24 mouse cellular contexts compared by ENCODE assay signal in genomic region chr8:93091324-93091723, GRCm38 (mm10). TPM values are rescaled to one million over a fixed set of nuclear protein-coding genes. Genes with fewer than 3 reads are reported as not detected.
"Had no signal": no experiment of that assay in that cellular context is flagged by ENCODE, and none has a peak within 500 bp of the region (broad histone marks: within the 10 kb centered on the region; RNA-seq: fewer than 3 reads in every experiment).

No protein-coding gene starts in this region.

- H3K9me3 ChIP-seq: midbrain, embryonic 10.5 days; midbrain, embryonic 12.5 days; neural tube, embryonic 13.5 days; neural tube, embryonic 15.5 days had no signal

- H3K27me3 ChIP-seq: midbrain, embryonic 12.5 days; neural tube, embryonic 13.5 days; neural tube, embryonic 15.5 days had no signal

- H3K36me3 ChIP-seq: midbrain, embryonic 10.5 days; midbrain, embryonic 12.5 days; neural tube, embryonic 13.5 days; neural tube, embryonic 15.5 days had no signal

- H3K4me2 ChIP-seq: lung, embryonic 14.5 days; midbrain, embryonic 12.5 days; neural tube, embryonic 13.5 days; neural tube, embryonic 15.5 days had no signal

- H3K27ac ChIP-seq: midbrain, embryonic 10.5 days; midbrain, embryonic 12.5 days; neural tube, embryonic 13.5 days; neural tube, embryonic 15.5 days had no signal

- H3K4me3 ChIP-seq: midbrain, embryonic 10.5 days; midbrain, embryonic 12.5 days; myocyte; neural tube, embryonic 13.5 days; neural tube, embryonic 15.5 days had no signal

- DNase-seq: lung, adult 18-20 months; lung, embryonic 14.5 days; lung, postnatal 10 days; lung, postnatal 4 days; midbrain, embryonic 14.5 days; right cerebral cortex, adult 18-20 months; right cerebral cortex, postnatal 25 days; right cerebral cortex, postnatal 4 days; spleen, adult 18-20 months; thymus, adult 18-20 months; thymus, postnatal 14 days; thymus, postnatal 36 days had no signal

- H3K9ac ChIP-seq: lung, embryonic 14.5 days; midbrain, embryonic 12.5 days; neural tube, embryonic 13.5 days; neural tube, embryonic 15.5 days had no signal

- ATAC-seq: midbrain, embryonic 16.5 days had no signal

RNA-seq across cellular contexts. Expression of gene Ces1b, which starts 11.5 kb away (rescaled TPM):
- total RNA-seq: megakaryocyte, adult 5-6 weeks; megakaryocyte-erythroid progenitor cell, adult 5-6 weeks had no signal
- polyA plus RNA-seq: lung, embryonic 14.5 days; midbrain, embryonic 10.5 days; midbrain, embryonic 12.5 days; midbrain, embryonic 14.5 days; midbrain, embryonic 16.5 days; myocyte; neural tube, embryonic 11.5 days; neural tube, embryonic 13.5 days; neural tube, embryonic 15.5 days; stomach, embryonic 14.5 days had no signal

RNA-seq across cellular contexts. Expression of gene Ces1c, which starts 39.8 kb away (rescaled TPM):
- total RNA-seq: megakaryocyte, adult 5-6 weeks; megakaryocyte-erythroid progenitor cell, adult 5-6 weeks had no signal
- polyA plus RNA-seq: lung, embryonic 14.5 days; lung, embryonic 16.5 days; midbrain, embryonic 10.5 days; midbrain, embryonic 12.5 days; midbrain, embryonic 14.5 days; midbrain, embryonic 16.5 days; myocyte; neural tube, embryonic 11.5 days; neural tube, embryonic 13.5 days; neural tube, embryonic 15.5 days had no signal

RNA-seq across cellular contexts. Expression of gene Ces1a, which starts 43.3 kb away (rescaled TPM):
- total RNA-seq: megakaryocyte, adult 5-6 weeks; megakaryocyte-erythroid progenitor cell, adult 5-6 weeks had no signal
- polyA plus RNA-seq: lung, embryonic 14.5 days; midbrain, embryonic 10.5 days; midbrain, embryonic 12.5 days; midbrain, embryonic 14.5 days; midbrain, embryonic 16.5 days; neural tube, embryonic 11.5 days; neural tube, embryonic 13.5 days; stomach, embryonic 14.5 days; stomach, embryonic 16.5 days had no signal
